Comparison of ENCODE assay signal across 29 mouse cellular contexts in genomic region chr6:86384692-86385091, GRCm38 (mm10). TPM values are rescaled to one million over a fixed set of nuclear protein-coding genes. Genes with fewer than 3 reads are reported as not detected.
DNase-seq lines count a peak whose midpoint lies in the region; ATAC-seq and TF ChIP-seq lines count a peak whose summit lies in the region.
"Had no signal": no experiment of that assay in that cellular context is flagged by ENCODE, and none has a peak within 500 bp of the region (broad histone marks: within the 10 kb centered on the region; RNA-seq: fewer than 3 reads in every experiment).

No protein-coding gene starts in this region.

- no peak for TF ChIP-seq POLR2A in liver, adult 2 months (IDR thresholded peaks at IDR 0.05; ENCODE audit: extremely low read depth, insufficient read depth, low read length)
- TF ChIP-seq POLR2A in MEL (IDR thresholded peaks at IDR 0.05; ENCODE audit: control insufficient read depth in 1 of 2, insufficient read depth in 1 of 2, low read depth in 1 of 2, low read length in 2 of 2, poor library complexity in 1 of 2): no peak

- peak; percentile 72 for DNase-seq in liver, adult 2 months (ENCODE audit: extremely low read depth, low read depth, low spot score)
- DNase-seq in liver: no peak
- peak; percentile 68 for DNase-seq in MEL (ENCODE audit: low read depth, low spot score)
- DNase-seq in liver, postnatal 0 days: no peak
- no peak for DNase-seq in left cerebral cortex, adult 2 months (ENCODE audit: extremely low spot score in 1 of 2, low spot score in 2 of 2)
- DNase-seq in adipocyte (ENCODE audit: low spot score): no peak
- no peak for DNase-seq in forebrain, embryonic 10.5 days (ENCODE audit: extremely low spot score, low spot score)
- DNase-seq: adrenal gland, adult 8-10 months; adrenal gland, postnatal 14 days; adrenal gland, postnatal 36 days; B cell, adult 2 months; cerebellum, adult 11-12 months; cerebellum, adult 2 months; cerebellum, adult 9-11 months; cerebellum, postnatal 14 days; cerebellum, postnatal 36 days; embryo, embryonic 11 days; forebrain, postnatal 0 days had no signal

- ATAC-seq in liver, embryonic 15.5 days (ENCODE audit: insufficient read depth): no peak
- peak; percentile 14; the same call in 1 of the 2 replicates for ATAC-seq in liver, postnatal 0 days
- ATAC-seq: CD4-positive, CD25-positive, alpha-beta regulatory T cell, adult 4 months; forebrain, embryonic 13.5 days; forebrain, embryonic 15.5 days; forebrain, postnatal 0 days had no signal

- peak overlapping the region; percentile 18; the same call in 1 of the 2 replicates for H3K4me2 ChIP-seq in liver, embryonic 15.5 days
- no peak overlapping the region for H3K4me2 ChIP-seq in liver, postnatal 0 days (ENCODE audit: low read depth, low read length)
- H3K4me2 ChIP-seq: embryonic facial prominence, embryonic 13.5 days; embryonic facial prominence, embryonic 15.5 days; forebrain, embryonic 13.5 days; forebrain, embryonic 15.5 days had no signal

- WGBS in liver, adult 2 months: 4% methylated on average over 4 of the region's 4 CpGs
- WGBS in liver, embryonic 15.5 days (ENCODE audit: insufficient replicate concordance): 37% methylated on average over 4 of the region's 4 CpGs
- 28% methylated on average over 4 of the region's 4 CpGs for WGBS in liver, postnatal 0 days (ENCODE audit: insufficient replicate concordance)
- WGBS in forebrain, embryonic 10.5 days: 85% methylated on average over 4 of the region's 4 CpGs

- intact Hi-C loops in left cerebral cortex, adult 2 months (cut with DNase I): no loop called here

- H3K79me2 ChIP-seq in liver, adult 2 months (ENCODE audit: control insufficient read depth, insufficient read depth, low read length): no peaks in the 10 kb centered on the region; the same call in 1 of the 2 replicates
- H3K79me2 ChIP-seq in MEL (ENCODE audit: control insufficient read depth, insufficient read depth, low read length, poor library complexity): no peaks in the 10 kb centered on the region; the same call in 1 of the 2 replicates

- no peak overlapping the region for H3K9ac ChIP-seq in liver, adult 2 months (ENCODE audit: low read depth, low read length)
- H3K9ac ChIP-seq in MEL (ENCODE audit: control insufficient read depth, low read depth, low read length, poor library complexity, severe bottlenecking): peak overlapping the region; percentile 65
- no peak overlapping the region for H3K9ac ChIP-seq in liver, embryonic 15.5 days
- H3K9ac ChIP-seq in liver, postnatal 0 days (replicated peaks): no peak overlapping the region
- H3K9ac ChIP-seq: embryonic facial prominence, embryonic 13.5 days; embryonic facial prominence, embryonic 15.5 days; forebrain, embryonic 13.5 days; forebrain, embryonic 15.5 days; forebrain, postnatal 0 days had no signal

- H3K27me3 ChIP-seq in liver, adult 2 months (ENCODE audit: control insufficient read depth, insufficient read depth, low read length): no peaks in the 10 kb centered on the region
- H3K27me3 ChIP-seq in MEL (ENCODE audit: control insufficient read depth in 1 of 2, insufficient read depth in 2 of 2, low read length in 2 of 2): no peaks in the 10 kb centered on the region
- no peaks in the 10 kb centered on the region for H3K27me3 ChIP-seq in liver, embryonic 15.5 days
- no peaks in the 10 kb centered on the region for H3K27me3 ChIP-seq in liver, postnatal 0 days (ENCODE audit: insufficient read depth, low read length)
- H3K27me3 ChIP-seq in forebrain, embryonic 10.5 days (ENCODE audit: poor library complexity, severe bottlenecking): no peaks in the 10 kb centered on the region
- H3K27me3 ChIP-seq: CH12.LX; embryonic facial prominence, embryonic 13.5 days; embryonic facial prominence, embryonic 15.5 days; forebrain, embryonic 13.5 days; forebrain, embryonic 15.5 days had no signal

- peak; percentile 42 to 59; a peak in 3 of 4 replicates for TF ChIP-seq EP300 in MEL (IDR thresholded peaks at IDR 0.05; ENCODE audit: low read depth in 1 of 2, low read length in 2 of 2)
- TF ChIP-seq EP300 in liver, postnatal 0 days (IDR thresholded peaks at IDR 0.05; ENCODE audit: low read depth): no peak

- TF ChIP-seq RAD21 in MEL (IDR thresholded peaks at IDR 0.05; ENCODE audit: low read depth, low read length): no peak

- TF ChIP-seq CTCF in liver, adult 2 months (IDR thresholded peaks at IDR 0.05; ENCODE audit: low read depth, low read length): no peak
- TF ChIP-seq CTCF in MEL (IDR thresholded peaks at IDR 0.05 in 2 of 3, conservative IDR thresholded peaks at IDR 0.05 in 1 of 3; ENCODE audit: control insufficient read depth in 1 of 3, insufficient read depth in 1 of 3, low read depth in 2 of 3, low read length in 3 of 3, poor library complexity in 1 of 3, severe bottlenecking in 1 of 3): no peak
- no peak for TF ChIP-seq CTCF in liver, postnatal 0 days (IDR thresholded peaks at IDR 0.05; ENCODE audit: low read depth)
- no peak for TF ChIP-seq CTCF in left cerebral cortex, adult 2 months (IDR thresholded peaks at IDR 0.05)

- peak overlapping the region; percentile 90 for H3K27ac ChIP-seq in liver, adult 2 months (replicated peaks; ENCODE audit: insufficient read depth, low read depth, low read length)
- H3K27ac ChIP-seq in MEL (ENCODE audit: control insufficient read depth, low read depth, low read length): peak overlapping the region; percentile 94
- 0 out of 2 replicates have a peak overlapping the region, but pooled peaks have one; percentile 16 for H3K27ac ChIP-seq in liver, embryonic 15.5 days (replicated peaks)
- H3K27ac ChIP-seq in liver, postnatal 0 days (ENCODE audit: low read depth): peak overlapping the region; percentile 82
- no peak overlapping the region for H3K27ac ChIP-seq in left cerebral cortex, adult 2 months
- H3K27ac ChIP-seq in forebrain, embryonic 10.5 days: no peak overlapping the region
- H3K27ac ChIP-seq: embryonic facial prominence, embryonic 13.5 days; embryonic facial prominence, embryonic 15.5 days; forebrain, embryonic 13.5 days; forebrain, embryonic 15.5 days had no signal

- no peaks in the 10 kb centered on the region for H3K9me3 ChIP-seq in MEL (replicated peaks; ENCODE audit: insufficient read depth, low read length)
- H3K9me3 ChIP-seq in liver, embryonic 15.5 days (replicated peaks): no peaks in the 10 kb centered on the region
- no peaks in the 10 kb centered on the region for H3K9me3 ChIP-seq in liver, postnatal 0 days (ENCODE audit: low read length)
- H3K9me3 ChIP-seq in forebrain, embryonic 10.5 days: no peaks in the 10 kb centered on the region
- H3K9me3 ChIP-seq: embryonic facial prominence, embryonic 13.5 days; embryonic facial prominence, embryonic 15.5 days; forebrain, embryonic 13.5 days; forebrain, embryonic 15.5 days; G1E had no signal

- no peak overlapping the region for H3K4me3 ChIP-seq in liver, adult 2 months (ENCODE audit: insufficient read depth, low read depth, low read length)
- peak overlapping the region; percentile 49 to 89 for H3K4me3 ChIP-seq in MEL (ENCODE audit: control insufficient read depth in 1 of 2, insufficient read depth in 1 of 2, low read depth in 2 of 2, low read length in 2 of 2)
- H3K4me3 ChIP-seq in liver, embryonic 15.5 days (replicated peaks): no peak overlapping the region
- no peak overlapping the region for H3K4me3 ChIP-seq in liver, postnatal 0 days (ENCODE audit: low read depth, low read length)
- H3K4me3 ChIP-seq in left cerebral cortex, adult 2 months: no peak overlapping the region
- H3K4me3 ChIP-seq in forebrain, embryonic 10.5 days: no peak overlapping the region
- H3K4me3 ChIP-seq: embryonic facial prominence, embryonic 13.5 days; embryonic facial prominence, embryonic 15.5 days; erythroblast, embryonic 14.5 days; forebrain, embryonic 13.5 days; forebrain, embryonic 15.5 days had no signal

- H3K4me1 ChIP-seq in liver, adult 2 months (ENCODE audit: control insufficient read depth, insufficient read depth, low read length): peaks cover 19% of the 10 kb centered on the region; the same call in 1 of the 2 replicates
- peaks cover 9 to 18% of the 10 kb centered on the region in 2 experiments for H3K4me1 ChIP-seq in MEL (ENCODE audit: control insufficient read depth in 1 of 2, insufficient read depth in 2 of 2, low read length in 2 of 2)
- H3K4me1 ChIP-seq in liver, embryonic 15.5 days (replicated peaks): peaks cover 15% of the 10 kb centered on the region
- H3K4me1 ChIP-seq in liver, postnatal 0 days (ENCODE audit: insufficient read depth): peaks cover 11% of the 10 kb centered on the region; the same call in 1 of the 2 replicates
- H3K4me1 ChIP-seq in forebrain, embryonic 10.5 days: 0 out of 2 replicates have a peak, but pooled peaks cover 4% of the 10 kb centered on the region
- H3K4me1 ChIP-seq: embryonic facial prominence, embryonic 13.5 days; embryonic facial prominence, embryonic 15.5 days; forebrain, embryonic 13.5 days; forebrain, embryonic 15.5 days had no signal

- H3K36me3 ChIP-seq in liver, adult 2 months (ENCODE audit: control insufficient read depth, insufficient read depth, low read length): peaks cover 14% of the 10 kb centered on the region
- peaks cover 2 to 19% of the 10 kb centered on the region in 2 experiments; a peak in 3 of 4 replicates for H3K36me3 ChIP-seq in MEL (ENCODE audit: control insufficient read depth in 1 of 2, insufficient read depth in 2 of 2, low read length in 2 of 2)
- H3K36me3 ChIP-seq in liver, embryonic 15.5 days (replicated peaks): peaks cover 32% of the 10 kb centered on the region
- peaks cover 18% of the 10 kb centered on the region for H3K36me3 ChIP-seq in liver, postnatal 0 days (replicated peaks; ENCODE audit: insufficient read depth, low read length)
- peaks cover 54% of the 10 kb centered on the region for H3K36me3 ChIP-seq in forebrain, embryonic 10.5 days (replicated peaks)

RNA-seq across cellular contexts. Expression of gene Pcyox1, which starts 12.3 kb away (rescaled TPM):
- 96.5 and 102 TPM in 2 replicates for total RNA-seq in liver, adult 2 months (2014; rRNA removed)
- 60.4 and 74.6 TPM in 2 replicates for polyA plus RNA-seq in liver, adult 2 months (2012; rRNA removed)
- 16.0 and 18.3 TPM in 2 replicates for total RNA-seq in MEL (2012; rRNA removed)
- polyA plus RNA-seq in MEL (2012; ENCODE audit: insufficient read depth in 1 of 2, insufficient read length in 2 of 2, low read depth in 1 of 2, low replicate concordance in 2 of 2, missing spikeins in 1 of 2): 10 to 100 TPM in 1 of 2 experiments, not detected in 1; 28.1 TPM
- 58.6 and 66.3 TPM in 2 replicates for polyA plus RNA-seq in liver, embryonic 15.5 days (2015; fragmentation: Nextera tagmentation; extraction: Ambion mirVana)
- polyA plus RNA-seq in liver, postnatal 0 days (2015; fragmentation: Nextera tagmentation; extraction: Ambion mirVana): 69.6 and 80.4 TPM in 2 replicates
- 100 to 1,000 TPM; 105 to 115 TPM for total RNA-seq in left cerebral cortex, adult 2 months (2021)
- 73.5 and 78.3 TPM in 2 replicates for polyA plus RNA-seq in forebrain, embryonic 10.5 days (2016; fragmentation: Nextera tagmentation; extraction: Ambion mirVana)

RNA-seq across cellular contexts. Expression of gene Snrpg, which starts 13.6 kb away (rescaled TPM):
- 12.6 and 18.5 TPM in 2 replicates for total RNA-seq in liver, adult 2 months (2014; rRNA removed)
- polyA plus RNA-seq in liver, adult 2 months (2012; rRNA removed): 25.9 and 37.9 TPM in 2 replicates
- total RNA-seq in MEL (2012; rRNA removed): 748 and 796 TPM in 2 replicates
- 1,000 to 10,000 TPM in 1 of 2 experiments, 100 to 1,000 TPM in 1; 761 to 1,339 TPM for polyA plus RNA-seq in MEL (2012; ENCODE audit: insufficient read depth in 1 of 2, insufficient read length in 2 of 2, low read depth in 1 of 2, low replicate concordance in 2 of 2, missing spikeins in 1 of 2)
- polyA plus RNA-seq in liver, embryonic 15.5 days (2015; fragmentation: Nextera tagmentation; extraction: Ambion mirVana): 251 and 306 TPM in 2 replicates
- polyA plus RNA-seq in liver, postnatal 0 days (2015; fragmentation: Nextera tagmentation; extraction: Ambion mirVana): 174 and 204 TPM in 2 replicates
- 10 to 100 TPM; 54.8 to 61.9 TPM for total RNA-seq in left cerebral cortex, adult 2 months (2021)
- polyA plus RNA-seq in forebrain, embryonic 10.5 days (2016; fragmentation: Nextera tagmentation; extraction: Ambion mirVana): 939 and 953 TPM in 2 replicates

RNA-seq across cellular contexts. Expression of gene Fam136a, which starts 19.2 kb away (rescaled TPM):
- 77.9 and 83.2 TPM in 2 replicates for total RNA-seq in liver, adult 2 months (2014; rRNA removed)
- polyA plus RNA-seq in liver, adult 2 months (2012; rRNA removed): 40.1 and 41.8 TPM in 2 replicates
- total RNA-seq in MEL (2012; rRNA removed): 87.8 and 89.2 TPM in 2 replicates
- polyA plus RNA-seq in MEL (2012; ENCODE audit: insufficient read depth in 1 of 2, insufficient read length in 2 of 2, low read depth in 1 of 2, low replicate concordance in 2 of 2, missing spikeins in 1 of 2): 10 to 100 TPM in 1 of 2 experiments, not detected in 1; 53.0 TPM
- polyA plus RNA-seq in liver, embryonic 15.5 days (2015; fragmentation: Nextera tagmentation; extraction: Ambion mirVana): 62.9 and 65.2 TPM in 2 replicates
- polyA plus RNA-seq in liver, postnatal 0 days (2015; fragmentation: Nextera tagmentation; extraction: Ambion mirVana): 69.8 and 74.1 TPM in 2 replicates
- 10 to 100 TPM; 21.3 to 21.8 TPM for total RNA-seq in left cerebral cortex, adult 2 months (2021)
- polyA plus RNA-seq in forebrain, embryonic 10.5 days (2016; fragmentation: Nextera tagmentation; extraction: Ambion mirVana): 208 and 210 TPM in 2 replicates

RNA-seq across cellular contexts. Expression of gene Tia1, which starts 19.3 kb away (rescaled TPM):
- 10.9 and 13.6 TPM in 2 replicates for total RNA-seq in liver, adult 2 months (2014; rRNA removed)
- 2.7 and 4.0 TPM in 2 replicates for polyA plus RNA-seq in liver, adult 2 months (2012; rRNA removed)
- 20.5 and 21.5 TPM in 2 replicates for total RNA-seq in MEL (2012; rRNA removed)
- 10 to 100 TPM in 1 of 2 experiments, not detected in 1; 25.3 TPM for polyA plus RNA-seq in MEL (2012; ENCODE audit: insufficient read depth in 1 of 2, insufficient read length in 2 of 2, low read depth in 1 of 2, low replicate concordance in 2 of 2, missing spikeins in 1 of 2)
- 19.1 and 20.8 TPM in 2 replicates for polyA plus RNA-seq in liver, embryonic 15.5 days (2015; fragmentation: Nextera tagmentation; extraction: Ambion mirVana)
- polyA plus RNA-seq in liver, postnatal 0 days (2015; fragmentation: Nextera tagmentation; extraction: Ambion mirVana): 15.2 and 17.2 TPM in 2 replicates
- 100 to 1,000 TPM; 117 to 119 TPM for total RNA-seq in left cerebral cortex, adult 2 months (2021)
- 209 and 212 TPM in 2 replicates for polyA plus RNA-seq in forebrain, embryonic 10.5 days (2016; fragmentation: Nextera tagmentation; extraction: Ambion mirVana)

RNA-seq across cellular contexts. Expression of gene Gm44790, which starts 41.8 kb away (rescaled TPM):
- 0.83 TPM in 1 of 2 replicates, not detected in the other for total RNA-seq in liver, adult 2 months (2014; rRNA removed)
- polyA plus RNA-seq in liver, adult 2 months (2012; rRNA removed): 1.5 and 4.0 TPM in 2 replicates
- total RNA-seq in MEL (2012; rRNA removed): 0.77 and 0.88 TPM in 2 replicates
- polyA plus RNA-seq in MEL (2012; ENCODE audit: insufficient read depth in 1 of 2, insufficient read length in 2 of 2, low read depth in 1 of 2, low replicate concordance in 2 of 2, missing spikeins in 1 of 2): under 1 TPM in 1 of 2 experiments, not detected in 1; 0.29 TPM
- polyA plus RNA-seq in liver, embryonic 15.5 days (2015; fragmentation: Nextera tagmentation; extraction: Ambion mirVana): not detected in 2 replicates
- not detected in 2 replicates for polyA plus RNA-seq in liver, postnatal 0 days (2015; fragmentation: Nextera tagmentation; extraction: Ambion mirVana)
- total RNA-seq in left cerebral cortex, adult 2 months (2021): not detected
- 0.83 TPM in 1 of 2 replicates, not detected in the other for polyA plus RNA-seq in forebrain, embryonic 10.5 days (2016; fragmentation: Nextera tagmentation; extraction: Ambion mirVana)
- total RNA-seq: adrenal gland, postnatal 36 days; CH12.LX; common myeloid progenitor, adult 5-6 weeks; forebrain, postnatal 0 days had no signal
- polyA plus RNA-seq: CD4-positive, CD25-positive, alpha-beta regulatory T cell, adult 4 months; embryonic facial prominence, embryonic 11.5 days; embryonic facial prominence, embryonic 13.5 days; embryonic facial prominence, embryonic 15.5 days; erythroblast, embryonic 14.5 days; forebrain, embryonic 15.5 days had no signal

Comparison
In these comparisons a context has a peak if more than half of its experiments do, and no peak if none do; other contexts are left out.
1. DNase-seq: peak in liver, adult 2 months (single experiment) and MEL (single experiment); none in liver (single experiment), liver, postnatal 0 days (single experiment), left cerebral cortex, adult 2 months (0 of 2), adipocyte (single experiment) and forebrain, embryonic 10.5 days (single experiment).
2. H3K27ac ChIP-seq: peak in liver, adult 2 months (single experiment), MEL (single experiment), liver, embryonic 15.5 days (single experiment) and liver, postnatal 0 days (single experiment); none in left cerebral cortex, adult 2 months (single experiment) and forebrain, embryonic 10.5 days (single experiment).
3. H3K4me3 ChIP-seq: peak in MEL (2 of 2); none in liver, adult 2 months (single experiment), liver, embryonic 15.5 days (single experiment), liver, postnatal 0 days (single experiment), left cerebral cortex, adult 2 months (single experiment) and forebrain, embryonic 10.5 days (single experiment).